Mouse (Mus musculus) frontal cortex, postnatal 10 days (tissue): Measurements from ENCODE around the gene Slc22a3.

Experiments
- DNase-seq, 2 experiments: peaks; one replicate each; pipeline ENCODE4 v3.0.0; 2022; ENCODE audit warnings: low spot score in 2 of 2, mixed read lengths in 1 of 2

Gene Slc22a3

GRCm38 (mm10) chr17:12412181-12412890, 95.2 kb downstream of the Slc22a3 start:
- no peak for DNase-seq

GRCm38 (mm10) chr17:12409346-12409944, 98.1 kb downstream of the Slc22a3 start:
- no peak for DNase-seq

GRCm38 (mm10) chr17:12403420-12403819, 104.1 kb downstream of the Slc22a3 start:
- no peak for DNase-seq

- no peak for DNase-seq
Observed at GRCm38 (mm10) chr17:12396163-12396677, 111.3 kb downstream of the Slc22a3 start.

DNA sequence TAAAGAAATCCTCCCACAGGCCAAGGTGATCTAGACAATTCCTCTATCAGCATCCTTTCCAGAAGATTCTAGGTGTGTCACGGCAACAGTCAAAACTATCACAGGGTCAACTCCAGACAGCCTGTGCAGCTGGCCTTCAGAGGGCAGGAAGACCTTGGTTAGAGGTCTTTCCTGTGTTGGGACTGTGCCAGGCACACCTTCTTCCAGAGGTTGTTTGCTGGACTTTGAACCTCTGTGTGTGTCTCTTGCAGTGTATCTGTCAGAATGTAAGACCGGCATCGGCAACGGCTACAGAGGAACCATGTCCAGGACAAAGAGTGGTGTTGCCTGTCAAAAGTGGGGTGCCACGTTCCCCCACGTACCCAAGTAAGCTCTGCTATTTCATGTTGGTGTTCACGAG, 119.3 kb downstream of the Slc22a3 start:
- DNase-seq, result no peak

GRCm38 (mm10) chr17:12387781-12388180, 119.7 kb downstream of the Slc22a3 start:
- no peak for DNase-seq

GRCm38 (mm10) chr17:12385049-12385794, 122.3 kb downstream of the Slc22a3 start:
- DNase-seq, result no peak

DNA sequence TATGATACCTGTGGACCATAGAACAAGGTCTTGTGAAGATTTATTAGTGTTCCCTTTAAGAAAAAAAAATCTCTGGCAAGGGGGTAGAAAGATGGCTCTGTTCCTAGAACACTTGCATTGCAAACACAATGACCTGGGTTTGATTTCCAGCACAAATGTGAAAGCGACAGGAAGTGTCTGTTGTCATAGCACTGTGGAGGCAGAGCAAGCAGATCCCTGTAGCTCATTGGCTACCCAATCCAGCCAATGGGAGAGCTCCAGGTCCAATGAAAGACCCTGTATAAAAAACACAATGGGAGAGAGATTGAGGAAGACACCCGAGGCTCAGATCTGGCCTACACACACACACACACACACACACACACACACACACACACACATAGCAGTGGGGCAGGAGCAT, 125.0 kb downstream of the Slc22a3 start:
- DNase-seq, result no peak

DNA sequence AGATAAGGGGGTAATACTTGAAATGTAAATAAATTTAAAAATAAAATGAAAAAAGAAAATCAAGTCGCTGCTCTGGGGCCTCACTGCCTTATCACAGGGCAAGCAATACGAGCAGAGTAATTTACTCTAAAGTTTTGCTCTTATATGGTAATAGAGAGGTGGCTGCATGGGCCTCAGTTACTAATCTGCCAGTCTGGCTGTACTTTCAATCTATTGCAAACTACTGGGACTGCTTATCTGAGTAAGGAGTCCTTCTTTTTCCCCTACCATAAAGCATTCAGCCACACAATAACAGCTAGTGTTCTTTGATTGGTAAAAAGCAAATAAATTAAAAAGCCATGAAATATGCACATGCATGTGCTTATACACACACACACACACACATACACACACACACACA, 125.9 kb downstream of the Slc22a3 start:
- no peak for DNase-seq

- DNase-seq, result no peak
Observed at GRCm38 (mm10) chr17:12380287-12380686, 127.2 kb downstream of the Slc22a3 start.

GRCm38 (mm10) chr17:12377981-12378705, 129.4 kb downstream of the Slc22a3 start, which contains the start of gene Plg:
TSS of gene Plg (plus strand) at chr17:12378608.
- no peak for DNase-seq

GRCm38 (mm10) chr17:12373601-12374144, 133.8 kb downstream of the Slc22a3 start:
- no peak for DNase-seq

DNA sequence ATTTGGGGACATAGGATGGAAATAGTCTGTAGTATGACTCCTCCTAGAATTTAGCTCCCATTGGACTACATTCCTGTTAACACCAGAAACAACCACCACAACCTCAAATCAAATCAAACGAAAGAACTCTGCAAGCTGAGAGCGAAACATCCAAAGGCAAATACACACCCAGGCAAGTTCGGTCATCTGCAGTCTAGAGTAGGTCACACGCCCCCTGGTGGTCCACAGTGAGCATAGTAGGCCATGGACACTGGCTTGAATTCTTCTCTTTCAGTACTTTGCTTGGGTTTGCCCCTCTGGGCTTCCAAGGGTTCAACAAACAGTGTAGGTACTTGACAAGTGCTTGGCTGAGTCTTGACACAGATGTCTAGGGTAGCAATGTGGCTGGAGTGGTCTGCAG, 135.5 kb downstream of the Slc22a3 start:
- DNase-seq, result peak; percentile 27 to 38

DNA sequence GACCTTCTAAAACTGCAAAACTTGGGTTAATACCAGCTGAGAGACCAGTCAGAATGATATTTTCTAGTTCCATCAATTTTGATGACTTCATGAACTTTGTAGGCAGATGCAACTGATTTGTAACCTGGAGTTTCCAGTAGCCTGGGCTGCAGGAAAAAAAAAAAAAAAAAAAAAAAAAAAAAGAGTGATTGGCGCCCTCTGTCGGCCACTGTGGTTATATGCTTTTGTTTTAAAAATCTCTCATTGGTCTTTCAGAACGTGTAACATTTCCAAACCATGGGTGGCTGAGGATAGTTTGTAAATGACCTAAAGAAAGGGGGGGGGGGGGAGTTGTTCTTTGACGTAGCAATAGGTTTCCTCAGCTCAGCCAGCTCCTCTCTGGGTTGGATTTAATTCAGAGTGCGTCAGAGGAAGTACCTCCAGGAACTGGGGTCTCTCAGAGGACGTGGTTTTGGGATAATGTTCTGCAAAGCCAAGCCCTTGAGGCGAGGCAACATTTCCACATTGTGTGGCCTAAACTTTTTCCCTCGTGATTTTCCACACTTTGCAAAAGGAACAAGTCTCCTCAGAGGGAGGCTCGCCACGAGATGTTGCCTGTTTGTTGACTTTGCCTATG, 136.1 kb downstream of the Slc22a3 start:
- DNase-seq, result no peak

DNA sequence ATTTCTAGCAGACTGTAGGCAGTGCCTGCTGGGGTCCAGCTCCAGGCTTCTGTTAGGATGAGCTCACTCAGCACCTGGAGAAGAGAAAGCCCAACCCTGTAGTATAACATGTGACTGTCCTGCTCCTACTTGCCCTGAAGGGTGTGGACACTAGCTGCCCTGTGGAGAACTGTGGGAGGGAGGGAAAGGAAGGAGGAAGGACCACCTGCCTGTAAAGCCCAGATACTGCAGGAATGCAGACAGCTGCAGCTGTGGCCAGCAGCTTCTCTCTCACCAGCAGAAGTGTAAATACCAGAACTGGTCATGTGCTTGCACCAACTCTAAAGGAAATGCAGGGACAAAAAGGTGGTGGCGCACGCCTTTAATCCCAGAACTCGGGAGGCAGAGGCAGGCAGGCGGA, 137.2 kb downstream of the Slc22a3 start:
- no peak for DNase-seq

DNA sequence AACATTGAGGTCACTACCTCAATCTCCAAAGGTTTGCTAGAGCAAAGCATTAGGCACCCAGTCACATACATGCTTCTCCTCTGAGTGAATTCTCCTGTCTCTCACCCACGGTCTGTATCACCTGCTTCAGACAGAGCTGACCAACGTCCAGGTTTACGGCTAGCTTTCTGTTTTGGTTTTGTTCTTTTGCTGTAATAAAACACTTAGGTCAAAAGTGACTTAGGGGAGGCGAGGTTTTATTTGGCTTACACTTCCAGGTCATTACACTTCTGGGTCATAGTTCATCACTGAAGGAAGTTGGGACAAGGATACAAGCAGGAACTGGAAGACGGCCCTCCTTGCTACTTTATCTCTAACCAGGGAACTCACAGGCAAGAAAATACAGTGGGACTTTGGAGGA, 138.1 kb downstream of the Slc22a3 start:
- DNase-seq, result no peak
